Mouse (Mus musculus) adrenal gland, postnatal 14 days (tissue): Measurements from ENCODE around the gene Nipbl. TPM values are rescaled to one million over a fixed set of nuclear protein-coding genes. Genes with fewer than 3 reads are reported as not detected.

ENCODE experiments used
- DNase-seq: peaks from one replicate; pipeline ENCODE4 v3.0.0; 2021; ENCODE audit warnings: mixed read lengths
- total RNA-seq: library from RNA; stranded (reverse); gene quantifications from 2 replicates; pipeline ENCODE4 v1.2.3, GENCODE M21; 2021

The Nipbl gene
- total RNA-seq, 1 experiment from 2014 or later, result 50.3 TPM

DNA sequence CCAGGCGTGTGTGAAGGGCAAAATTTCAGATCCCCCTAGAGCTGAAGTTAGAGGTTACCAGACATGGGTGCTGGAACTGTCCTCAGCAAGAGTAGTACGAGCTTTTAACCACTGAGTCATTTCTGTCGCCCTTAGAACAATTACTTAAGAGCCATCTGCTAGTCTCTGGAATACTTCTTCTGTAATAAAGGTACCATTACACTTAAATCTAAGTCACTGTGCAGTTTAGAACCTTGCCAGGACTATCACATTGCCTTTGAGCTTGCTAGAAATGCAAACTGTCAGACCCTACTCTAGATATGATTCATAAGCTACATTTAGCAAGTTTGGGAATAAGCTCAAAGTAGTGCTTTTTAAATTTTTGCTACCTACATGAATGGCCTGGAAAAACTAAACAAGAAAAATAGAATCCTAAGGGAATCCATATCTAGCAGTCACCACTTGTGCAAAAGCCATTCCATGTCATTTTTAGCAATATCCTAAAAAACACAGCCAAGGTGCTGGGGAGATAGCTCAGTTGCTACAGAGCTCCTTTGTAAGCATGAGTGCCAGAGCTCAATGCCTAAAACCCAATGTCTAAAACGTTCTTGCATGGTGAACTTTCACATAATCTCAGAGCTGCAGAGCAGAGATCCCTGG lies 27.6 kb downstream of the Nipbl start:
- DNase-seq, result no peak

DNA sequence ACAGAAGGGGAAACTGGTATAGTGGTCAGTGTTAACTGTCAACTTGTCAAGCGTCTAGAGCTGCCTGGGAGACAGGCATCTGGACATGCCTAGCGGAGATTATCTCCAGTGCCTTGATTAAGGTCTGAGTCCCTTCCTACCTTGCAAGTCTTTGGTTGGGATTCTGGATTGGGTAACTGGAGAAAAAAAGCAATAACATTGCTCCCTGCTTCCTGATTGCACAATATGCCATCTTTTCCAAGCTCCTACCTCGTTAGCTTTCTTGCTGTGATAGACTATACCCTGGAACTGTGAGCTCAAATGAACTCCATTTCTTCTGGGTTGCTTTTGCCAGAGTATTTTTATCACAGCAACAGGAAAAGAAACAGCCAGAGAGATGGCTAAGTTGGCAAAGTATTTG lies 30.9 kb downstream of the Nipbl start:
- no peak for DNase-seq

DNA sequence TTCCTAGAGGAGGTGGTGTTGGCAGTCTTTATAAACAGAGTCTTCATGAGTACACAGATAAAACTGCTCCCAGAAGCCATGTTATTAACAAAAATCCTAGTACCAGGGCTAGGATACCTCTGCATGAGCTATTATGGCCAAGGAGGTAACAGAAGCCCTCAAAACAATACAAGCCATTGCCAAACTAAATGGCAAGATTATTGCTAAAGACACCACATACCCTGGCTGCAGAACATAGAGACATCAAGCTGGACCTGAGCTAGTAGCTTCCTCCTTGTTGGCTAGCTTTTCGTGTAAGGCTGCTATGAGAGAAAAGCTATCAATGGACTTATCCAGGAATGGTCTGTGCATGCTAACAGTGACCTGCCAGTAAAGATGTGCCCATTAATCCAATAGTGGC lies 32.4 kb downstream of the Nipbl start:
- no peak for DNase-seq

DNA sequence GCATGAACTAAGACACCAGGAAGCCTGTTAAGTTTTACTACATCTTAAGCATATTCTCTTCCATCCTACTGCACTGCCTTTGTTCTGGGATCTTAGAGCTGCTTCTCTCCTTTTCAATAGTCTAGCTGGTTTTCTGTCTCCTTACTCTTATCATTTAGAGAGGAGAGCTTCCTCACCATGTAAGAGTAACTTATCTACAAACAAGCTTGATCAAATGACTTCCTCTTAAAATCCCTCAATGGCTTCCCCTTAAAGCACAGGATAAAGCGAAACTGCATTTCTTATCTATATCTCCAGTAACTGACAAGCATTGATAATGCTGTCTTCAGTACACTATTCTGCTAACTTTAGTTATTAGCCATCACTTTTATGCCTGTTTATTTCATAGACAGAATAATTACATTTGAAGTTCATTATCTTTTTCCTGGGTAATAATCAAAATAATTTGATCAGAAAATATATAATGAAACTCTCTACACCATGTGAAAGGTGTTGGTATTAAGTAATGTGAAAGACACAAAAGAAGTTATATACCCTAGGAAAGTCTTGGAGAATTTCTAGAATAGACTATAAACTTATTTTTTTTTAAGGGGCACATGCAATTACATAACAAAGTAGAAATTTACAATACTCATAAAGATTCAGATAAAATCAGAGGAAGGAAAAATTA lies 33.0 kb downstream of the Nipbl start:
- no peak for DNase-seq

DNA sequence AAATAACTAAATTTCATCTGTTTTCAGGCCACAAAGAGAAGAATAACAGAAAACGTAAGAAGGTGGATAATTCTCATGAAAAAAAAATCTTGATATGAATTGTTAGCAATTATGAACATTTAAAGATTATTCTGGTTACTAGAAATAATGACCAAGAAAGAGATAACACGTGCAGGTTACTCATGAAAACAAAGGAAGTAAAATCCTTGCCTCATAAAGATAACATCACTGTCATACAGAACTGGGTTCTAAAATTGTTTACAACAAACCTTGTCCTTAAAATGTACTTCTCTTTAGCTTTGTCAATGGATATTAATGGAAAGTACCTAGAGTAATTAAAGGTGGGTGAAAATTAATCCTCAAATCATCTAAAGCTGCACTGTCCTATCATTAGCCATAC lies 37.2 kb downstream of the Nipbl start:
- DNase-seq, result no peak

DNA sequence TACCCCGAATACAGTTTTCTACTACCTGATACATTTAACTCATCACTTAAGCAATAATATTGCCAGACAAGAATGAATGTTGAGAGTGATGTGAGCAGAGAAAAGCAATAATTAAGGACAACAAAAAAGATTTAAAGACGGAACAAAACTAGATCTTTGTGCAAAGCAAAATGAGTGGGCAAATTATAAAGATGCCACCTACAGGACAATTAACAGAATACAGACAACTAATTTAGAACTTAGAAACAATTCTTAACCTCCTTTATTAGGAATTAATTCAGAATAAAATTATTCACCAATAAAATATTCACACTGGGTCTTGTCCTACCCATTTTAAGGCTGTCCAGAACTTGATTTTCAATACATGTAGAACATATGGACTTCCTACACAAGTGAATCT lies 38.0 kb downstream of the Nipbl start:
- DNase-seq, result no peak

DNA sequence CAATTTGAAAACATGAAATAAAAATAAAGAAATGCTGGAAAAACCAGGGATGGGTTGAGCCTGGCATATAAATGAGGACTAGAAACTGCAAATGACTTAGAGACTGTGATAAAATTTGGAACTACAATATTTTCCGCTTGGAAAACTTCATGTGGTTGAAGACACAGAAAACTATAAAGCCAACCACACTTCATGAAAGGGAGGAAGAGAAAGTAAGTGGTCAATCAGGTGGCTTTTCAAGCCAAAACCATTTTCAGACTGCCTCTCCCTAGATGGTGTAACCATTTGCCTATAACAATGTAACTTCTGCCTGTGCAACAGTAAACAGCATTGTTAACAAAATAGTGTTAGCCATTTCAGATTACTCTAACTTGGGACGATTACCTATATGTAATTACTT lies 41.7 kb downstream of the Nipbl start:
- no peak for DNase-seq

DNA sequence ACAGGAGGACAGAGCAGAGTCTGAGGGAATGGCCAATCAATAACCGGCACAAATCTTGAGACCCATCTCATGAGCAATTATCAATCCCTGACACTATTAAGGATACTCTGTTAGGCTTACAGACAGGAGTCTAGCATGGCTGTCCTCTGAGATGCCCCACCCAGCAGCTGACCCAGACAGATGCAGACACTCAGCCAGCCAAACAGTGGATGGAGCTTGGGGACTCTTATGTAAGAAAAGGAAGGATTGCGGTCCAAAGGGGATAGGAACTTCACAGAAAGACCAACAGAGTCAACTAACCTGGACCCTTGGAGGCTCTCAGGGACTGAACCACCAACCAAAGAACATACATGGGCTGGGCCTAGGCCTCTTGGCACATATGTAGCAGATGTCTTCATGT lies 42.7 kb downstream of the Nipbl start:
- no peak for DNase-seq

DNA sequence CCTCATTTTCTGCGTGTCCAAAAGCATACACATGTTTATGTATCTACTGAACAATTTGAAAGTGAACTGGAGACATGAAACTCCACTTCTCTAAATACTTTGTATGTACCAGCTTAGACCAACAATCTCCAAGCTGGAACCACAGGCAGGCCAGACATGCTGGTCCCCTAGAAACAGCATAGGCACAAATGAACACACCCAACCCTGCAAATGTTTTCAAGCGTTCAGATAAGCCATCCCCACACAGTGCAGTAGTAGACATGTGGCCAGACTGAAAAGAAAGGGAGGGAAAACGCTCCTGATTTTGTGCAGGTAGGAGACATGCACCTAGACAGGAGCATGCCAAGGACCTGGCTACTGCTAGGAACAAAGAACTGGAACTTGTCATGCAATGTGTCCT lies 52.5 kb downstream of the Nipbl start:
- DNase-seq, result no peak

DNA sequence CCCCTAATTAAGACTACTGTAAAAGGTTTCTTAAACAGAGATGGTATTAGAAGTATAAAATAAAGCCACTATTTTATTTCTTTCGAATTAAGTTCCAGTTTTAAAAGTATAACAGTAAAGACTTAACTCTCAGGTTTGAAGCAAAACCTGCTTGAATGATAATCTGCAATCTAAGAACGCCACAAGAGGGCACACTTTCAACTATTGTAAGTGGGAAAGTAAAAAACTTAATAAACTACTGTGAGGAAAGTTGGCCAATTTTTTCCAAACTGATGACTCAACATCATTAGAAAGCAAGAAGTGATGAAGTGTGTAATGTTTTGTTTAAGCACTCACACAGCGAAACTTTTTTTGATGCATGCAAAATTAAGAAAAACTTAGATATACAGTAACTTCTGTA lies 62.0 kb downstream of the Nipbl start:
- peak; percentile 64 for DNase-seq

DNA sequence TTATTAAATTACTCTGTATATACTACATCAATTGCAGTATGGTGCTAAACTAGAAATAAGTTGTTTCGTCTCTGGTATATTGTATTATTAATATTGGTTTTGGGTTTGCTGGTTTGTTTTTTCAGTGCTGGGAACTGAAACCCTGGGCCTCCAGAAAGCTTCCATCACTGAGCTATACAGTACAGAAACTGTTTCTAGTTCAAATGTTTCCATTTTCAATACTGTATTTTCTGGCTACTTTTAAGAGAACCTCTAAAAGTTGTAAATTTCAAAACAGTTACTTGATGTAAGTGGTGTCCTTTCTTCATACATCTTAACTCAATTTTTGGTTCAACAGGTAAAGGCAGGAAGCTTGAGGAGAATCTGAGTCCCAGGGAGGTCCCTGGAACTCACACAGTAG lies 68.6 kb downstream of the Nipbl start:
- no peak for DNase-seq

DNA sequence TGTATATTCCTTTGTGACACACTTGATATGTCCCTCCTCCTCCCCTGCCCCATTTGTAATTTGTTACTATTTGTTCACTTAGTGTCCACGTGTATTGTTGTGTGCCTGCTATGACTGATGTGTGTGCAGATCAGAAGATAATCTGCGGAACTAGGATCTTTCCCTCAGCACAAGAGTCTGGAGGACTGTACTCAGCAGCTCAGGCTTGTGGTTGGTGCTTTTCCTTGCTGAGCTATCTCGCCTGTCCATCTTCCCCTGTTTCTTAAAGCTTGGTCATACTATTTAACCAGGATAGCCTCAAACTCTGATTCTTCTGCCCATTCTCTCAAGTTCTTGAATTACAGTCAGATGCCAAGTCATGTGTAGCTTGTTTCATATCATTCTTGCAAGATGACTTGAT lies 69.5 kb downstream of the Nipbl start:
- DNase-seq, result no peak

DNA sequence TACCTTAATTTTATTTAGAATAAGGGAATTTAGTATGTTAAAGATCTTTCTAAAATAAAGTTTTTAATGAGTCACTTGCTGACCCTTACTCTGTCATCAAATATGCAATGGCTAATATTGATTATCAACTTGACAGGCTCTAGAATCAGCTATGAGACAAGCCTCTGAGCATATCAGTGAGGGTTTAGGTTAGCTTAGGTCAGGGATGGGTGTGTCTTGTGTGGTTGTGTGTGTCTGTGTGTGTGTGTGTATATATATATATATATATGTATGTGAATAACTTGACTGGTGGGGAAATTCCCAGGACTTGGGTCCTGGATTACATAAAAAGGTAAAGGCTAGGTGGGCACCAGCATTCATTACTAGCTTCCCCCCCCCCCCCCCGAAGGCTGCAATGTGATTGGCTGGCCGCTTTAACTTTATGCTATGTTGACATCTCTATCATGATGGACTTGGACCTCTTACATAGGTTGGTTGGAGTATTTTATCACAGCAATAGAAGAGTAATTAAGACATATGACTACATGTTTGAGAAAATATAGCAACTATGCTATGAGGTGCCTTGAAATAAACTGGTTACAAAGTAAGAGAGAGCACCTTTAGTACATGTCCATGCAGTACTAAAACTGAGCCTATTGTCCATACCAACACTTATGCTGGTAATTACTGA lies 97.0 kb downstream of the Nipbl start:
- no peak for DNase-seq

DNA sequence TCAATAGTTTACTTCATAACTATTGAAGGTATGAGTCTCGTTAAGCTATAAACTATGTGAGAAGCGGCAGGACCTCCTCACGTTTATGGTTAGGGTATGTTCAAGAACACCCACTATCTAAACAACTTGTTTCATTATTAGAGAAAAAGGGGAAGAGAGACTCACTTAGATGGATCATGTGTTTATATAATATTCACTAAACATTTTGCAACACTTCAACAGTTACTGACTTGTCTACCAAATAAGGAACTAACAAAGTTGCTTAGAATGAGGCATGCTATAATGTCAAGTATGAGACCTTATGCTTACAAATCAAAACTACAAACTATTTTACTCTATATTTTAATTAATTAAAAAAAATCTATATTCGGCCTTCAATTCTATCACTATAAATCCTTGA lies 103.7 kb downstream of the Nipbl start:
- no peak for DNase-seq

DNA sequence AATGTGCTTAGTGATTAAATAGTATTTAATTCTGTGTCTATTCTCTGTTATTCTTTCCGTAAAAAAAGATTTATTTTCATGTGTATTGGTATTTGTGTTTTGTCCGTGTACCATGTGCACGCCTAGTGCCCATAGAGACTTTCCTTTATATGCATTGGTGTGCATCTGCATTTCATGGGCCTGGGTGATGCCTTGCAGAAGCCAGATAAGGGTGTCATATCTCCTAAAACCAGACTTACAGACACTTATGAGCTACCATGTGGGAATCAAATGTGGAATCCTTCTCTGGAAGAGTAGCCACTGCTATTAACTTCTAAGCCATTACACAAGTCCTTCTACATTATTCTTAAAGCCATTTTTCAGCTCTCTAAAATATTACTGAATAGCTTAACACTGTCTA lies 112.7 kb downstream of the Nipbl start:
- DNase-seq, result no peak

DNA sequence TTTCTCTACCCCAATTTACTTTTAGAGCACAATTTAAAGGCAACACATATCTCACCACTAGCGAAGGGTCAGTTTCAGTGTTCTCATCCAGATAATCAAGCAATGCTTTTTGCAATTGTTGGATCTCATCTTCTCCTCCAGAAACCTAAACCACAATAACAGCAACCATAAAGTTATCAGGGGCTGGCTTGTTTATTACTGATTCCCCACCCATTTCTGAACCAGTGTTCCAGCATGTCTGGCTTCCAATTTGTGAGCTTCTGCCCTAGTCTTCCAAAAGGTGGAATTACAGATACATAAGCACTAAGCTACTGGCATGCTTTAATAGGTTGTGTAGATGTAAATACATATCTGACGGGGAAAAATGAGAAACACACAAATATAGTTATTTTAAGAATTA lies 118.6 kb downstream of the Nipbl start:
- no peak for DNase-seq

DNA sequence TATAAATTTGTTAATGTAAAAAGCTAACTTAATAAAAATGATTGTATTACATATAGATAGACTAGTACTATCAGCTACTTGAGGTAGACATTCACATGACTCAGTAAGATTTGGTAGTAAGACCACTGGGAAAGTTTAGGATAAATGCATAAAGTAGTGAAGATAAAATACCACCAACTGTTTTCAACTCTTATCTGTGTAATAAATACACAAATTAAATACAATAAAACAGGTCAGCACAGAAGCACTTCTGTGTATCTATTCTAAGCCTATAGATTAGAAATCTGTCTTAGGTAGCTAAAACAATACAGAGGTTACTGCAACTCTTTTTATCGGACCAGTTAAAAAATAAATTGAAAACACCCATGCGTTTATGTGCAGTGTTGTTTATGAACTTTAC lies 119.4 kb downstream of the Nipbl start:
- DNase-seq, result no peak

DNA sequence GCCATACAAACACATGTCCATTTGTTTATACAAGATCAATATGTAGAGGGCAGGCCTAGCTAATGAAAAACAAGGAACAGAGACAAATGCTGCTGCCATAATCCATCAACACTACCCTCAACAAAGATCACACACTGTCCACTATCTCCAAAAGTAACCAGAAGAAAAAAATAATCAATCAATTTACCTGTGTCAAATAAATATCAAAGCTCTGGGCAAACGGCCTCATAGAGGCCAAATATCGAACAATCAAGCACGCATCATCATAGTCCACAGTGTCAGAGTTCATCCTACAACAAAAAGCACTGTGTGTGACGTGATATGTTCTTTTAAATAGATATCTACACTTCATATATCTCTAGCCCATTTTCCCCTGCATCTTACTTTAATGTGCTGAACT lies 120.2 kb downstream of the Nipbl start:
- no peak for DNase-seq

DNA sequence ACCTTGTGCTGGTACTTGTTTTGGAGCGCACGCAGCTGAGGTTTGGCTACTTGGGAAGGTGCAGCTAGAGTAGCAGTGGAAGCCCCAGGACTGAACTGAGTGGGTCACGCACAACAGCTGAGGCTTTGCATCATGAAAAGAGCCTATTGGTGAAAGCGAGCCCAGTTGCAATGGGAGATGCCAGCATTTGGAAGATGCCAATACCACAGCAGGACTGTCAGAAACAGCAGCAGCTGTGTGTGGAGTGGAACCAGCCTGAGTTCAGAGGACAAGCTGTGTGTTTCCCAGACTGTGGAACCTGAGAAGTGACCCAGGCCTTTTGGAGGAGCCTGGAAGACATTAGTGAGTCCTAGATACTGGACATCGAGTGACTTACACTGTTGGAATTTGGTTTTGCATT lies 122.8 kb downstream of the Nipbl start:
- DNase-seq, result no peak

DNA sequence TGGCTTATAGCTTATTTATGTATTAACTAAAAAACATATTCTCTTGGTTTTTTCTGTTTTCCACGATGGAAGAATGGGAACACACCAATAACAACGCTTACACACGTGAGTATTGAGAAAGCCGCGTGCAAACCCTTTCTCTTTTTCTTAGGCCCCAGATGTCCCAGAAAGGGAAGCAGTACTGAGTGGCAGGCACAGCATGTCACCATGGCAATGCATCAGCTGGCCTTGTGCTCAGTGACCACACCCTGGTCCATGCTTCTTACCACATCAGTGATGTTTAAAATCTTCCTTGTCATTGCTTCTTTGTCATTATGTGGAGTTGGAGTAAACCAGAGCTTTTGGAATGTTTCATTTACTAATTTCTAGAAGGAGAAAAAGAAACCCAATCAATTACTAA lies 125.1 kb downstream of the Nipbl start:
- no peak for DNase-seq

DNA sequence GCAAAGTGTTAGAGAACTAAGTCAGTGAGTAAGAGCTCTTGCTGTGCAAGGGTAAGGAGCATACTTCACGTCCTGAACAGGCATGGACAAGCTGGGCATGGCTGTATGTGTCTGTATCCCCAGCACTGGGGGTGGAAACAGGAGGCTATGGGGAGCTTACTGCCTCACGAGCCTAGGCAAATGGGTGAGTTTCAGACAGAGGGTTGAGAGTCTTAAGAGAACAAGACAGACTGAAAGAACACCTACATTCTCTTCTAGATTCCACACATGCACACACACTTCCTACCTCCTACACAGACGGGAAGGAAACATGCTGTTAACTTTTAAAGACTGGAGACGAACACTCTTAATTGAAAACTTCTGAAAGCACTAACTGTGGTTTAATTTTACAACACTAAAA lies 126.9 kb downstream of the Nipbl start:
- DNase-seq, result no peak

DNA sequence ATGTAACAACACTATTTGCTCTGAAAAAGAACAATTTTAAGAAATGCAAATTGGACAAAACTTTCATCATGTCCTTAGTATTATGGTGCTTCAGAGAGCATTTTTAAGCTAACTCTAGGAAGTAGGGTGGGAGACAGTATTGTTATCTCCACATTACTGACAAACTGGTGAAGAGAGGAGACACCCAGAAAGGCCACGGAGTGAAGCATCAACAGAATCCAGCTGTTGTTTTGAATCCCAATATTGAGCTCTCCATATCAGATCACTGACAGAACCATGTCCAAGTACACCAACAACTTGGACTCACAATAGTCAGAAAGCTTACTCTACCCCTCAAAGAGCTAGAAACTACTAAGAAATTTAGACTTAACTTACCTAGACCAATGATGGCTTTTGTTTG lies 138.8 kb downstream of the Nipbl start:
- no peak for DNase-seq

DNA sequence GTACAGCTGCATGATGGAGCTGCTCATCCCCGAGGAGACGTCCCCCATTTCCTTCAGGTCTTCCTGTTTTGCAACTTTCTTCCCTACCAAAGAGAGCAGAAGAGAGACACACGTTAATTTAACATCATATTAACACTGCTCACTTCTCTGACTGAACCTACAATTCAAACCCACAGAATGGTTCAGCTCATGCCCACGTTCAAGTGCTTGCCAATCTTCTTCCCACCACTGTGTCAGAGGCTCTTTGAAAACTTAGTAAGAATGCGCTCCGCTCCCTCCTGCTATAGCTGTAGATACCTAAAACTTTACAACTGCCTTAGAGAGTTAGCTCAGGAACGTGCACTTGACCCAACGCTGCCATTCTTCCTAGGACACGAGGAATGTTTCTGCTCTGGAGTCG lies 141.3 kb downstream of the Nipbl start:
- no peak for DNase-seq

DNA sequence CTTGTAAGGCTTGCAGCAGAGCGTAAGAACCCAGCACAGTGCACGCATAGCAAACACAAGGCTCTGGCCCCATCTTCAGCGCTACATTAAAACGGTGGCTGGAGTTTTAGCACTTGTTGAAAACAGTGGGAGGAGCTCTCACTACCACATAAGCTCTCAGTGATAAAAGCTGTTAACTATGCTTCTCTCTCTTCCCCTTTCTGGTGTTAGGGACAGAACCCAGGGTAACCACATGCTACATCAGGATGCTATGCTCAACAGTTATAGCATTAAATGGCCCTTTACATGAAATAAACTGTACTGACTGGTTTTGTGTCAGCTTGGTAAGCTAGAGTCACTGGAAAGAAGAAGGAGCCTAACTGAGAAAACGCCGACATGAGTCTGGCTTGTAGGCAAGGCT lies 150.1 kb downstream of the Nipbl start:
- DNase-seq, result no peak
